Mouse (Mus musculus): Measurements from ENCODE around the gene Ttc17.

DNA sequence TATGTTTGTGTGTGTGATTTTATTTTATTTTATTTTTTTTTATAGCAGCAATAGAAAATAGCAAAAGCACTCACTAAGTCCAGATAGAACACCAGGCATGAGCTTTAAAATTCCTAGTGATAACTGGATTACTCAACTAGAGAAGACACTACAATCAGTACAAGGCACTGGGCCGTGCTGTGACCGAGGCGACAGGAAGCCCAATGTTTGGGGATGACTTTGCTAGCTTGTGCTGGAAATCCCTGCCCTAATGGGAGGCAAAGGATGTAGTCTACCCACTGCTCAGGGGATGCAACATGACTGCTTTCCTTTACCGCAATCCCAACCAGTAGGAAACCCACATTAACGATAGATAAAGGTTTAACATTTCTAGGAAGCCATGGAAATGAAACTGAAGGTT, 10.2 kb downstream of the Ttc17 start:
- TF ChIP-seq CTCF (IDR thresholded peaks at IDR 0.05; ENCODE audit: low read depth, low read length) = no peak
- no peak for TF ChIP-seq POLR2A (IDR thresholded peaks at IDR 0.05; ENCODE audit: borderline replicate concordance, low read depth, low read length)
